Mouse (Mus musculus) neural tube, embryonic 13.5 days (tissue): ENCODE measurements at regions not wholly inside any gene's neighbourhood (a gene's known extent, or its start where the extent isn't known, plus 50 kb on each side); places are given as distances from the start of the nearest gene placed in this dataset.

Experiments
- ATAC-seq: fragments of 200-750 bp; cut with Nextera tagmentation; 2 replicates; pipeline ENCODE4 v1.8.0; 2017; ENCODE audit warnings: low read depth, mild to moderate bottlenecking, moderate TSS enrichment, moderate library complexity
- H3K27ac ChIP-seq: fragments of 300-500 bp; sonication (generic); replicated peaks from 2 replicates; pipeline ENCODE4 v1.5.1; 2015; ENCODE audit warnings: moderate library complexity, mild to moderate bottlenecking, inconsistent platforms
- H3K27me3 ChIP-seq: fragments of 300-500 bp; sonication (generic); 2 replicates; pipeline ENCODE4 v1.6.1; 2015; ENCODE audit warnings: mild to moderate bottlenecking, inconsistent platforms
- H3K36me3 ChIP-seq: fragments of 300-500 bp; sonication (generic); 2 replicates; pipeline ENCODE4 v1.6.1; 2015; ENCODE audit warnings: mild to moderate bottlenecking, inconsistent platforms
- H3K4me1 ChIP-seq: fragments of 300-500 bp; sonication (generic); replicated peaks from 2 replicates; pipeline ENCODE4 v1.6.1; 2015; ENCODE audit warnings: inconsistent platforms
- H3K4me2 ChIP-seq: fragments of 300-500 bp; sonication (generic); 2 replicates; pipeline ENCODE4 v1.6.1; 2015; ENCODE audit warnings: inconsistent platforms, mild to moderate bottlenecking, moderate library complexity
- H3K4me3 ChIP-seq: fragments of 300-500 bp; sonication (generic); 2 replicates; pipeline ENCODE4 v1.5.1; 2015; ENCODE audit warnings: mild to moderate bottlenecking, inconsistent platforms
- H3K9ac ChIP-seq: fragments of 300-500 bp; sonication (generic); 2 replicates; pipeline ENCODE4 v1.6.1; 2015; ENCODE audit warnings: moderate library complexity, mild to moderate bottlenecking, inconsistent platforms
- H3K9me3 ChIP-seq: fragments of 300-500 bp; sonication (generic); 2 replicates; pipeline ENCODE4 v1.6.1; 2016; ENCODE audit warnings: inconsistent platforms
- WGBS: fragments of 180-500 bp; shearing (Covaris S2); methylation state at CpG from one replicate; pipeline ENCODE4 v1.1.7; 2015; 5-methylcytosine and 5-hydroxymethylcytosine counted together

DNA sequence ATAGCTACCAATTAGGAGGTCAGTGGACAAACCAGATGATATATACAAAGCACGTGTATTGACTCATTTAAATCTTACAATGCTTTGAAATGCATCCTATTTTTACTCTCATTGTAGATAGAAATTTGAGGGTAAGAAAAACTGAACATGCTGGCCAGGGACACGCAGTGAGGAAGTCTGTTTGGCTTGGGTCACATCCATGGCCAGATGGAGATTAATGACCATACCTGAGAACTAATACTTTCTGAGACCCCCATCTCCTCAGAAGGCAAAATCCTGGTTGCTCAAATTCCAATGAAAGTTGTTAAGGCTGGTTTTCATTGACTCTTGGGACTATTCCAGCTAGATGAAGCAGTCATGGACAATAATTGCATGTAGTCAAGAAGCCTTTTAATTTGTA, 850.3 kb downstream of the Gsdmc2 start:
- ATAC-seq, result no peak
- no peak overlapping the region for H3K9ac ChIP-seq
- no peaks in the 10 kb centered on the region for H3K36me3 ChIP-seq
- no peaks in the 10 kb centered on the region for H3K4me1 ChIP-seq
- H3K4me3 ChIP-seq, result no peak overlapping the region
- no peak overlapping the region for H3K4me2 ChIP-seq
- 92% methylated on average over 2 of the region's 2 CpGs for WGBS
- H3K27ac ChIP-seq, result no peak overlapping the region
- no peaks in the 10 kb centered on the region for H3K9me3 ChIP-seq
- no peaks in the 10 kb centered on the region for H3K27me3 ChIP-seq

DNA sequence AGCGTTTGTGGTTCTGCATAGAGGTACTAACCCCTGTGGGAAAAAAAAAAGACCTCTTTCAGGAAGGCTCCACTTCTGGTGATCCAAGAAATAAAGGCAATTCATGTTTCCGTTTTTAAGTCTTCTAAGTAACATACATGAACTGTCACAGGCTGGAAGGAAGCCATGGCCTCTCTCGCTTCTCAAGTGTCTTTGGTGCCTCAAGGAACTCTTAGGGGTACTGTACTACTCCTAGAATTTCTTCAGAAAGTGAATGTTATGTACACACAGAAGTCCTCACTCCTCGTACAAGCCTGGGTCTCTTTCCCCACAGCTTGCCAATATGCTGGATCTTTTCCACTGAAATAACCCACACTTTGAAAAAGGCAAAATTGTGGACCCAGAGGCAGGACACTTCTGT, 858.1 kb downstream of the Gsdmc2 start:
- ATAC-seq, result no peak

DNA sequence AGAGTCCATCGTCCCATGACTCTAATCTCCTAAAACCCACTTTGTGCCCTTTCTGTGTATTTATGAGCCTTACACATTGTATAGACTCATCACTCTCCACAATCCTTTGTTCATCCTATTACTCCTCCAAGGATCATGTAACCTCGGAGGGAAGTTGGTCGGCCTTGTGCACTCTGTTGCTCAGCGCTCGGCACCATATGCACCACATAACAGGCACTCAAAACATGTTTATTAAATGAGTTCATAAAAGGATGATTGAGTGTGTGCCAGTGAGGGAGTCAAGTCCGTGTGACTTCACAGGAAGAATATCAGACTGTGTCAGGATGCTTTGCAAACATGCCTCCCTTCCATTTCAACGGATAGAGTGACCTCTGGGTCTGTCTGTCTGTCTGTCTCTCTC, 858.8 kb downstream of the Gsdmc2 start:
- Histone ChIP-seq H3K4me2 (no peak overlapping the region), H3K4me3 (no peak overlapping the region), H3K9ac (no peak overlapping the region), H3K36me3 (no peaks in the 10 kb centered on the region), H3K9me3 (no peaks in the 10 kb centered on the region), H3K27me3 (no peaks in the 10 kb centered on the region), H3K27ac (no peak overlapping the region), H3K4me1 (no peaks in the 10 kb centered on the region)
- no peak for ATAC-seq
- WGBS, result 83% methylated on average over 7 of the region's 7 CpGs

More for the DNA sequence above, 858.1 kb downstream of the Gsdmc2 start:
- Histone ChIP-seq H3K9ac (no peak overlapping the region), H3K9me3 (no peaks in the 10 kb centered on the region), H3K27ac (no peak overlapping the region), H3K4me3 (no peak overlapping the region), H3K4me2 (no peak overlapping the region), H3K27me3 (no peaks in the 10 kb centered on the region), H3K36me3 (no peaks in the 10 kb centered on the region), H3K4me1 (no peaks in the 10 kb centered on the region)
- WGBS, result 84% methylated on average over 4 of the region's 4 CpGs

DNA sequence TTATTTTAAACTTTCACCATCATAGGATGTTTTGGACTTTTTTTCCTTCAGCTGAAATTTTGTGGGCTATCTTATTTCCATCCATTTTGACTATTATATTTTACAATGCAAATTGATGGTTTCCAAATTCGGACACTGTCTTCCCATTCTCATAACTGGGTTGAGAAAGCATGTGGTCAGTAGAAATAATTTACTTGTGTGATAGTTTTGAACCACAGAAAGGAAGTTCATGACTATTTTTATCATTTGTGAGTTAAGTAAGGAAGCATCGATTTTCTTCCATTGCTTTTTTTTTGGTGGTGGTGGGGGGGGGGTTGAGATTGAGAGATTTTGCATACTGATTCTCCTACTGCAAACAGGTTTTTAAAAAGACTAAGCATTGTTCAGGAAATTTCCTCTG, 874.4 kb downstream of the Gsdmc2 start:
- H3K4me1 ChIP-seq, result no peaks in the 10 kb centered on the region
- H3K4me2 ChIP-seq, result no peak overlapping the region
- ATAC-seq, result no peak
- H3K27ac ChIP-seq, result no peak overlapping the region
- H3K9me3 ChIP-seq, result no peaks in the 10 kb centered on the region
- WGBS, result 90% methylated on average over 2 of the region's 2 CpGs
- H3K27me3 ChIP-seq, result no peaks in the 10 kb centered on the region
- H3K9ac ChIP-seq, result no peak overlapping the region
- no peaks in the 10 kb centered on the region for H3K36me3 ChIP-seq
- H3K4me3 ChIP-seq, result no peak overlapping the region

DNA sequence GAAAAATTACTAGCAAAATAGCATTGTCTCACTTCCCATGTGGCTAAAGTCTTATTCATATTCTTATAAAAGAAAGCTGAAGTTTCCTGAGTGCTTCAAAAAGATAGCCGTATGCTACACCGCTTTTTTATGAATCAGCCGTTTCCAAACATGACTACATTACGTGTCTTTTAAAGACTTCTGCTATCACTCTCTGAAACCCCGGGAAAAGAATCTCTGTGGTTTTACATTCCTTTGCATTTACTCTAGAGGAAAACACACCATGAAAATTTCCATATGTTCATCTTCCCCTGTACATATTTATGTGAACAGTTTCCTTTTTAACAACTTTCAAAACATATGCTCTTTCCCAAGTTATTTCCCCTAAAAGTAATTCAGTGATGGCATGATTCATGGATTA, 882.3 kb downstream of the Gsdmc2 start:
- no peak overlapping the region for H3K4me2 ChIP-seq
- H3K36me3 ChIP-seq, result no peaks in the 10 kb centered on the region
- H3K27ac ChIP-seq, result no peak overlapping the region
- no peaks in the 10 kb centered on the region for H3K4me1 ChIP-seq
- H3K4me3 ChIP-seq, result no peak overlapping the region
- 82% methylated on average over 5 of the region's 5 CpGs for WGBS
- no peaks in the 10 kb centered on the region for H3K9me3 ChIP-seq
- no peak overlapping the region for H3K9ac ChIP-seq
- no peak for ATAC-seq
- H3K27me3 ChIP-seq, result no peaks in the 10 kb centered on the region

DNA sequence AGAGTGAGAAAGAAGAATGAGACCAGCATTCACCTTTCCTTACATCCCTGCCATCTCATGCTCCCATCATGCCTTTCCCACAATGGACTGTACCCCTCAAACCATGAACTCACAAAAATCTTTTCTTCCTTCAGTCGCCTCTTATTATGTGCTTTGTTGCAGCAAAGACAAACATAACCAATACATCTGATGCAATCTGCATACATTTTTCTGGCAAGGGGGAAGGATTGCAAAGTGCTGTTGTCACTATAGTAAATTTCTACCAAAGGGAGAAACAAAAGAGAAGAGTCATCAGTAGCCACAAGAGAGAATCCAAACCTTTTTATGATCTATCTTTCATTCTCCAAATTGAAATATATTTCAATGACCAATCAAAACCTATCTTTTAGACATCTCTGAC, 884.4 kb downstream of the Gsdmc2 start:
- Histone ChIP-seq H3K36me3 (no peaks in the 10 kb centered on the region), H3K9me3 (no peaks in the 10 kb centered on the region), H3K4me3 (no peak overlapping the region), H3K27me3 (no peaks in the 10 kb centered on the region), H3K9ac (no peak overlapping the region), H3K4me1 (no peaks in the 10 kb centered on the region), H3K4me2 (no peak overlapping the region), H3K27ac (no peak overlapping the region)
- 97% methylated on average over 1 of the region's 1 CpGs for WGBS
- ATAC-seq, result no peak

DNA sequence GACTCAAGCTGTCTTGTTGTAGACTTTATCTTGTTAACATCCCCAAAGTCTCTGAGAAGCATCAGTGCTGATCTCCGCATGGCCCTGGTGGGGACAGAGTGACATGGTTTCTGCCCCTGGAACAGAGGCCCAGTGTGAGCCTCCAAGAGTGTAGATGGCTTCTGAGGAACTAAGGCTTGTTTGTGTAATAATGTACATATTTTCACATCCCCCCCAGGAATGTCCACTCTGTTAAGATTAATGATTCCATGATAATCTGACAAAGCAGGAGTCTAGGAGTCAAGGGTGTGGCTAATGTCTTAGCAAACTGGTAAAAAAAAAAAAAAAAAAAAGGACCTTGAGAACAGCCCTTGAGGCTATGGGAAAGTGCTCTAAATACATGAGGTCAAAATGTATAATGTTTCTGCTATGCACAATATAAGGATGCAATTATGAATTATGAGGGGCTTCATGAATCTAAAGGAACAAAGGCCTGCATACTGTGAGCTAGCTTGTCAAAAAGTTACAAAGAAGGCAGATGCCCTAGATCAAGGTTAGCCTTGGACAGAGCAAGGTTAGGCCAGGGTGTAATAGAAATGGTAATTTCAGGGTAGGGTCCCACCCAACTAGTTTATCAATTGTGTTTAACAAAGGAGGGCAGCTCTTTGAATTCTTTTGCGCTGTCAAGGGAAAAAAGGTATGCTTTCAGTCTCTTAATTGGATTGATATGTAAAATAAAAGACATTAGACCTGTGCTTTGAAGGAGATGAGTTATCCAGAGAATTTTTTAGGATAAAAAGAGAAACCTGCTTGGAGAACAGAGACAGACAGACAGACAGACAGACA, 886.3 kb downstream of the Gsdmc2 start:
- H3K36me3 ChIP-seq, result no peaks in the 10 kb centered on the region
- H3K27me3 ChIP-seq, result no peaks in the 10 kb centered on the region

DNA sequence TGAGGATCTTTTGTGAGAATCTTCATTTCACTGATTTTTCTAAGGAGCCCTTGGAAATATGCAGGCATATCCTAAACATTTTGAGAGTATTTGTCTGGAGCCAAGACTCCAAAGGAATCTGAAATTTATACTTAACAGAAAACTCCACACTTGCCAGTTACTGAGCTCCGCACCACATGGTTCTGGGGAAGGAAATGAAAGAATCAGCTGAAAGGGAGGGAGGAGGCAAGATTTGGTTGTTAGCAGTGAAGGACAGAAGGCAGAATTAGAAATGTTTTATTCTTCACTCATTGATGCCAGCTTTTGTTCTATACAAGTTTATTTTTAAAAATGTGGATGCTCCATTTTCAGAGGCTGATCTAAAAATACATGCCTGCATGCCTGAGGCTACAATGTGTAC, 890.1 kb downstream of the Gsdmc2 start:
- Histone ChIP-seq H3K9ac (no peak overlapping the region), H3K27me3 (no peaks in the 10 kb centered on the region), H3K9me3 (no peaks in the 10 kb centered on the region), H3K4me2 (no peak overlapping the region), H3K4me1 (no peaks in the 10 kb centered on the region), H3K36me3 (no peaks in the 10 kb centered on the region), H3K4me3 (no peak overlapping the region), H3K27ac (no peak overlapping the region)
- WGBS, result 94% methylated on average over 1 of the region's 1 CpGs
- ATAC-seq, result no peak

More for the DNA sequence above, 886.3 kb downstream of the Gsdmc2 start:
- Histone ChIP-seq H3K27ac (no peak overlapping the region), H3K9me3 (no peaks in the 10 kb centered on the region), H3K4me2 (no peak overlapping the region), H3K4me3 (no peak overlapping the region), H3K9ac (no peak overlapping the region), H3K4me1 (no peaks in the 10 kb centered on the region)
- no peak for ATAC-seq
- 88% methylated on average over 2 of the region's 2 CpGs for WGBS

DNA sequence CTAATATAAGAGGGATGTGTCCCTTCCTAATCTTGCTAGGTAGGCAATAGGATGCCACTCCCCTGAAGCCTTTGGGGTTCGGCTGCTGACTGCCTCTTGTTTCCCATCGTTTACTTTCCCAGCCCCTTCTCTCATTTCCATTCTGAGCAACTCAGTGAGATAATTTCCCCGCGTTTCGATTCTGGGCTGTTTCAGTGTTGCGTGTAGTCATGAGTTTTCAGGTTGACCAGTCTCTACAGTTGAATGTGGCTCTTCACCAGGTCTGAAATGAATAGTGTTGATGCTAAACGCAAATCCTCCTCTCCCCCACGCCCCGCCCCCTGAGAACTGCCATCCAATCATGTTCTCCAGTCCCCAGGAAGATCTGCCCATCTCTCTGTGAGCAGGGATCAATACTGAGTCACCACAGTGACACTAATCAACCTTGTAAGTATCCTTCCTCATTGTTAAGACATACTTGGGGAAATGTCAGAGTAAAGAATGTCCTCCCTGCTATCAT, 890.6 kb downstream of the Gsdmc2 start:
- Histone ChIP-seq H3K36me3 (no peaks in the 10 kb centered on the region), H3K27me3 (no peaks in the 10 kb centered on the region), H3K4me2 (no peak overlapping the region), H3K4me3 (no peak overlapping the region), H3K9me3 (no peaks in the 10 kb centered on the region), H3K9ac (no peak overlapping the region), H3K27ac (no peak overlapping the region), H3K4me1 (no peaks in the 10 kb centered on the region)
- ATAC-seq, result no peak
- WGBS, result 73% methylated on average over 9 of the region's 9 CpGs

DNA sequence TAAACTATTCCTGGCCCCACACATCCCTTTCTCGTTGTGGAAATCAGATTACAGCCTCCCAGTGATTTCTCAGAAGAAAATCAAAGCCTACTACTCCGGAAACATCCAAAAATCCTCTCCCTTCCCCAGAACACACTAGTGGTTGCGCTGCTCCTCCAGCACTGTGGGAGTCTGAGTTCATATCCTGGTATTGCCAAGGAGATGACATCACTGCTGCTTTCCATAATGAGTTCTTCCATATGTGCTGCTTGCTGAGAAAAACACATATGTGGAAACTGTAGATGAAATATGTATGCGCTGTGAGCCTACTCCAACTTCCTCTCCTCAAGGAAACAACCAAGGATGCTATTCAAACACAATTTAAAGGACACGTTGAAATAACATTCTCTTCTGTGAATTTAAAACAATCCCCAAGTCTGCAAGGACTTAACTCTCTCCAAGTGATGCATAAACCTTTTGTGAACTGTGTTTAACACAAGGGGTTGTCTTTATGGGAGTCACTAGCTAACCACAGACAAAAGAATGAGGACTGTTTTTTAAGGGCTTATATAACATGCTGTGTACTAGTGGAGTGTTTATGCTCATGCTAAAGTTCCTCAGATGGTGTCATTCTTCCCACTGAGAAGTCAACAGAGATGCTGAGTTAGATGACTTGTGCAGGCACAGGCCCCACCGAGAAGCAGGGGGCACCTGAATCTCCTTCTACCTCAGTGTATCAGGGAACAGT, 891.6 kb downstream of the Gsdmc2 start:
- no peak overlapping the region for H3K4me3 ChIP-seq
- H3K9ac ChIP-seq, result no peak overlapping the region
- H3K27ac ChIP-seq, result no peak overlapping the region
- 74% methylated on average over 6 of the region's 6 CpGs for WGBS
- H3K4me1 ChIP-seq, result no peaks in the 10 kb centered on the region
- H3K27me3 ChIP-seq, result no peaks in the 10 kb centered on the region
- no peak overlapping the region for H3K4me2 ChIP-seq
- no peaks in the 10 kb centered on the region for H3K36me3 ChIP-seq
- ATAC-seq, result no peak
- no peaks in the 10 kb centered on the region for H3K9me3 ChIP-seq

DNA sequence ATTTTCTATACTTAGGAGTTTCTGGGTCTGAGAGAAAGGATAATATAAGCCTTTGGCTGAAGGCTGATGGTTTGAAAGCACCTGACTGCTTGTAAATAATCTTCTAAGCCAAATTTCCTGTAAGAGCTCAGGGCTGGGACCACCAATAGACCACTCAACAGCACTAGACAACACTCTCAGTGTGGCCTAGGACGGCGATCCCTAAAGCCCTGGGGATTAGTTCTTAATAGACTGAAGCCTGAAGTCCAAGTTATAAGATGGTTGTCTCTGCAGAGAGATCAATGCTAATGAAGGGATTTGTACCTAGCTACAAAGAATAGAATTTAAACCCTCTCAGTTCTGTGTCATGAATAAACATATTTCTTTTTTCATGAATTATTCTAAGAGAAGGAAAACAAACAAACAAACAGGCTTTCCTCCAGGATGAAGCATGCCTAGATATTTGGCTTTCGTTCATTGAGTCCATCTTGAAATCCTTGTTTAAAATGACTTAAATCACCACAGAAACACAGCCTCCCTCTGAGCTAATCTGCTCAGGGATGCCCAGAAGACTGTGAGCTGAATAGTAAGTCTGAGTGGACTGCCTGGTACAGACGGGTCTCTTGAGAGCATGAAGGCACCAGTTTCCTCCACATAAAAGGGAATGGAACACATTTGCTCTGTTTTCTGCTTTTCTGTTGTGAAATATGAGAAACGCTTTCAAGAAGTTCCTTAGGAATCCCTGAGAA, 892.3 kb downstream of the Gsdmc2 start:
- no peak for ATAC-seq
- no peaks in the 10 kb centered on the region for H3K4me1 ChIP-seq
- 69% methylated on average over 5 of the region's 5 CpGs for WGBS
- no peak overlapping the region for H3K27ac ChIP-seq
- no peak overlapping the region for H3K9ac ChIP-seq
- H3K4me3 ChIP-seq, result no peak overlapping the region
- no peaks in the 10 kb centered on the region for H3K9me3 ChIP-seq
- H3K36me3 ChIP-seq, result no peaks in the 10 kb centered on the region
- no peak overlapping the region for H3K4me2 ChIP-seq
- no peaks in the 10 kb centered on the region for H3K27me3 ChIP-seq

DNA sequence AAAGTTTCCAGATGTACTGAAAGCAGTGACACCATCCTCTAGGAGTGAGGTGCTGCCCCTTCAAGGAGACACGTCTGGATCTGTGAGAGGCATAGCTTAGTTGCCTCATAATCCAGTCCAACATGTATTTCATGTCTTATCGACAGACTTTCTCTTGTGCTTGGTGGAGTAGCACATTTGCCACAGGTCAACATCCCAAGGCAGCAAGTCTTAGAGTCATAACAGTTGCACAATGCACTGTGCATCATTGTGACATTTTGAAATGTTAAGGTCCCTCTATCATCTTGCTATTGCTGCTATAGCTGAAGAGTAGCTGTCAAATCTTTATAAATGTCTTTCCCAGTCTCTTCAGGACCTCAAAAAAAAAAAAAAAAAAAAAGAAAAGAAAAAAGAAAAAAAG, 905.6 kb downstream of the Gsdmc2 start:
- Histone ChIP-seq H3K4me1 (0 out of 2 replicates have a peak, but pooled peaks cover 2% of the 10 kb centered on the region), H3K27ac (no peak overlapping the region), H3K27me3 (no peaks in the 10 kb centered on the region), H3K4me2 (no peak overlapping the region), H3K9ac (no peak overlapping the region), H3K36me3 (no peaks in the 10 kb centered on the region), H3K4me3 (no peak overlapping the region), H3K9me3 (no peaks in the 10 kb centered on the region)
- WGBS, result 87% methylated on average over 2 of the region's 2 CpGs
- no peak for ATAC-seq
